Mouse (Mus musculus) heart, embryonic 16.5 days (tissue): ENCODE data around the gene Stac2. TPM values are rescaled to one million over a fixed set of nuclear protein-coding genes. Genes with fewer than 3 reads are reported as not detected.

Experiments used
- ATAC-seq: fragments of 200-750 bp; cut with Nextera tagmentation; replicated peaks from 2 replicates; pipeline ENCODE4 v1.8.0; 2017; ENCODE audit warnings: moderate number of reproducible peaks; ENCODE audit not compliant: insufficient read depth, low FRiP score; ENCODE audit errors: extremely low read depth
- H3K27ac ChIP-seq: fragments of 300-500 bp; sonication (generic); 2 replicates; pipeline ENCODE4 v1.5.1; 2014; ENCODE audit warnings: mild to moderate bottlenecking, low read length, control low read depth, moderate library complexity
- H3K27me3 ChIP-seq: fragments of 300-500 bp; sonication (generic); 2 replicates; pipeline ENCODE4 v1.6.1; 2014; ENCODE audit warnings: low read length, mixed read lengths; ENCODE audit not compliant: control insufficient read depth, insufficient read depth
- H3K36me3 ChIP-seq: fragments of 300-500 bp; sonication (generic); 2 replicates; pipeline ENCODE4 v1.6.1; 2014; ENCODE audit not compliant: control insufficient read depth, insufficient read depth
- H3K4me1 ChIP-seq: fragments of 300-500 bp; sonication (generic); 2 replicates; pipeline ENCODE4 v1.6.1; 2014; ENCODE audit warnings: low read length, mixed read lengths; ENCODE audit not compliant: control insufficient read depth, insufficient read depth
- H3K4me2 ChIP-seq: fragments of 300-500 bp; sonication (generic); 2 replicates; pipeline ENCODE4 v1.6.1; 2014; ENCODE audit warnings: low read depth, mild to moderate bottlenecking, control low read depth, low read length
- H3K4me3 ChIP-seq: fragments of 300-500 bp; sonication (generic); 2 replicates; pipeline ENCODE4 v1.5.1; 2014; ENCODE audit warnings: mild to moderate bottlenecking, control low read depth, low read length
- H3K9ac ChIP-seq: fragments of 300-500 bp; sonication (generic); 2 replicates; pipeline ENCODE4 v1.6.1; 2014; ENCODE audit warnings: low read length, control low read depth
- H3K9me3 ChIP-seq: fragments of 300-500 bp; sonication (generic); replicated peaks from 2 replicates; pipeline ENCODE4 v1.6.1; 2016; ENCODE audit warnings: low read length; ENCODE audit not compliant: control insufficient read depth
- WGBS: fragments of 180-500 bp; shearing (Covaris S2); extraction: QIAGEN DNeasy Blood & Tissue Kit; methylation state at CpG from one replicate; pipeline ENCODE4 v1.1.7; 2014; 5-methylcytosine and 5-hydroxymethylcytosine counted together
- polyA plus RNA-seq: library from polyadenylated mRNA; unstranded; fragments of >200 nt; fragmentation: Nextera tagmentation; extraction: Ambion mirVana; gene quantifications from 2 replicates; pipeline ENCODE4 v1.2.1, GENCODE M21; 2015

Gene Stac2
- polyA plus RNA-seq = 0.62 and 0.75 TPM in 2 replicates

GRCm38 (mm10) chr11:98052989-98053834 lies at the start of gene Stac2:
Gene Stac2, minus strand, starts transcription at chr11:98053462.
- peaks cover 27% of the 10 kb centered on the region for H3K27me3 ChIP-seq
- no peak within 1 kb of the TSS for H3K27ac ChIP-seq

GRCm38 (mm10) chr11:98101332-98101731 lies 48.1 kb upstream of the Stac2 start:
- peaks cover 38% of the 10 kb centered on the region for H3K36me3 ChIP-seq
- no peak overlapping the region for H3K4me3 ChIP-seq
- no peak for ATAC-seq
- no peak overlapping the region for H3K4me2 ChIP-seq
- 92% methylated on average over 3 of the region's 3 CpGs for WGBS
- H3K27me3 ChIP-seq = no peaks in the 10 kb centered on the region
- H3K9me3 ChIP-seq = no peaks in the 10 kb centered on the region
- no peaks in the 10 kb centered on the region for H3K4me1 ChIP-seq
- H3K9ac ChIP-seq = no peak overlapping the region
- H3K27ac ChIP-seq = no peak overlapping the region

More at GRCm38 (mm10) chr11:98052989-98053834, at the start of gene Stac2:
- peak; percentile 78 for ATAC-seq
- WGBS = 1% methylated on average over 42 of the region's 48 CpGs
- Histone ChIP-seq H3K9ac (peak within 1 kb of the TSS; percentile 70), H3K4me2 (peak within 1 kb of the TSS; percentile 86), H3K4me3 (peak within 1 kb of the TSS; percentile 59), H3K4me1 (peaks cover 25% of the 10 kb centered on the region), H3K9me3 (no peaks in the 10 kb centered on the region), H3K36me3 (no peaks in the 10 kb centered on the region)

- WGBS = 68% methylated on average over 9 of the region's 9 CpGs
- no peak overlapping the region for H3K9ac ChIP-seq
- no peak overlapping the region for H3K4me2 ChIP-seq
- peaks cover 31% of the 10 kb centered on the region for H3K36me3 ChIP-seq
- H3K9me3 ChIP-seq = no peaks in the 10 kb centered on the region
- H3K27me3 ChIP-seq = no peaks in the 10 kb centered on the region
- H3K4me1 ChIP-seq = peaks cover 10% of the 10 kb centered on the region
- H3K27ac ChIP-seq = no peak overlapping the region
- no peak overlapping the region for H3K4me3 ChIP-seq
- ATAC-seq = no peak
Observed at GRCm38 (mm10) chr11:98090583-98090982, 37.3 kb upstream of the Stac2 start.

DNA sequence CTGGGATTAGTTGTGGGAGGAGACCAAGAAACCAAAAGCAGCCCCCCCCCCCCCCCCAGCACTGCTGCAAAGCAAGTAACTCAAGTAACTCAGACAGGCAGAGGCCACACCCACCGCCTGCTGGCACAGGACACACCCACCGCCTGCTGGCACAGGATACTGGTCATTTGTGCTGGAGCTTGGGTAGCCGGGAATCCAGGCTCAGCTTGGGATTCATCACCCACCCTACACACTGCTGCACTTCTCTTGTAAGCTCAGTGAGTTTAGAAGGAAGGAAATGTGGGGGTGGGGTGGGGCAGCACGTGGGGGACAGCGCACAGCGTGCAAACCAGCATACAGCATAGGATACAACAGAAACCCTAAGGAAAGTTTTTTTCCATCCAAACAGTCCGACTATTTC lies 35.0 kb upstream of the Stac2 start:
- Histone ChIP-seq H3K4me3 (no peak overlapping the region), H3K27me3 (no peaks in the 10 kb centered on the region), H3K4me2 (peak overlapping the region; percentile 33; the same call in 1 of the 2 replicates), H3K27ac (peak overlapping the region; percentile 46), H3K4me1 (peaks cover 10% of the 10 kb centered on the region), H3K9me3 (no peaks in the 10 kb centered on the region), H3K9ac (no peak overlapping the region), H3K36me3 (peaks cover 29% of the 10 kb centered on the region)
- peak; percentile 72 for ATAC-seq
- 39% methylated on average over 7 of the region's 7 CpGs for WGBS

DNA sequence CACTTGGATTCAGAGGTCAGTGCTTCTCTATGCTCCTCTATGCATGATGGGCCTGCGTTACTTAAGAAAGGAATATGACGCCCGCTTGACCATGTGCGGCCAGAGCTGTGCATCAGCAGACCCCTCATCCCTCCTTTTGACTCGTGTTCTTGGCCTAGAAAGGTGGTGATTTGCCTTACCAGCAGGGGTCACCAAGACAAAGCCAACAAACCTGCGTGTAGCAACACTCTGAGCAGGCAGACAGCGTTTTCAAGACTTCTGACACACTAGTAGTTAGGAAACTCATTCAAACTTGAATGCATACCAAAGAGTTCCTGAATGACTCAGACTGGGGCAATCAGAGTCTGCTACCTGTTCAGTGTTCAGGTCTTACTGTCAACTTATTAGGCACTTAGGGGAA lies 33.3 kb upstream of the Stac2 start:
- no peaks in the 10 kb centered on the region for H3K9me3 ChIP-seq
- no peak for ATAC-seq
- H3K4me2 ChIP-seq = no peak overlapping the region
- H3K36me3 ChIP-seq = peaks cover 18% of the 10 kb centered on the region
- H3K9ac ChIP-seq = no peak overlapping the region
- H3K4me3 ChIP-seq = no peak overlapping the region
- H3K27ac ChIP-seq = no peak overlapping the region
- 72% methylated on average over 7 of the region's 7 CpGs for whole genome bisulfite sequencing
- no peaks in the 10 kb centered on the region for H3K27me3 ChIP-seq
- peaks cover 10% of the 10 kb centered on the region for H3K4me1 ChIP-seq

DNA sequence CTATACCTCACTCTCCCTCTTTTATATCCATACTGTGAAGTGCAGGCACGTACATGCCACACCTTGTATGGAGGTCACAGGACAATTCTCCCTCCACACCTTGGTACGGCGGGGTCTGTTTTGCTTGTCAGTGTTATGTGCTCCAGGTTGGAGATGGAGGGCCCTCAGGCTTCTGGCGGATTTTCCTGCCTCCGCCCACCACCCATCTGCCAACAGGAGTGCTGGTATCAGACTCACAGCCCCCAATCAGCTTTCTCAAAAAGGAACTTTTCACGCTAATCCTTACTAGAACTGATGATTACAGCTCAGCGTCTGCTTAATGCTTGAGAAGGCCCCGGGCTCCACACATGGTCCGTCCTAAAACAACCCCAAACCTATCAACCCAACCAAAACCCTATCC lies 32.9 kb upstream of the Stac2 start:
- H3K27me3 ChIP-seq = no peaks in the 10 kb centered on the region
- WGBS = 87% methylated on average over 9 of the region's 9 CpGs
- no peaks in the 10 kb centered on the region for H3K9me3 ChIP-seq
- ATAC-seq = no peak
- H3K4me1 ChIP-seq = peaks cover 10% of the 10 kb centered on the region
- H3K4me3 ChIP-seq = no peak overlapping the region
- no peak overlapping the region for H3K9ac ChIP-seq
- H3K36me3 ChIP-seq = peaks cover 15% of the 10 kb centered on the region
- H3K4me2 ChIP-seq = no peak overlapping the region
- no peak overlapping the region for H3K27ac ChIP-seq

DNA sequence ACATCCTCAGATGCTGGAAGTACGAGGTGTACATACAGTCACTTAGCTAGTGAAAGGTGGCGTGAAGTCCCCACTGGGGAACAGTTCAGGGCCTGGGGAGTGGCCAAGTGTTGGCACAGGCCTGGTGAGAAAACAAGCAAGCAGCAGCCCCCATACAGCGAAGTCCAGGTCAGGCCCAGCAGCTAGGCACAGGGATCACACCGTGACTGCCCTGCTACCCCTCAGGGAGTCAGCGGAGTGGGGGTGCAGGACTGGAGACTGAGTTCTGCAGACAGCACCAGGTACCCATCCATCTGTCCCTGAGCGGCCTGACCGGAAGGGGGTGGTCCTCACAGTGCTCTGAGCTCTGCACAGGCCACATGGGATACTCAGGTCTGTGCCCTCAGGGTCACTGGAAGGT lies 29.5 kb upstream of the Stac2 start:
- no peak overlapping the region for H3K4me2 ChIP-seq
- H3K27ac ChIP-seq = no peak overlapping the region
- H3K36me3 ChIP-seq = peaks cover 3% of the 10 kb centered on the region; the same call in 1 of the 2 replicates
- H3K4me1 ChIP-seq = no peaks in the 10 kb centered on the region; the same call in 1 of the 2 replicates
- no peak overlapping the region for H3K4me3 ChIP-seq
- no peaks in the 10 kb centered on the region for H3K9me3 ChIP-seq
- no peak overlapping the region for H3K9ac ChIP-seq
- no peak for ATAC-seq
- 88% methylated on average over 7 of the region's 7 CpGs for WGBS
- H3K27me3 ChIP-seq = no peaks in the 10 kb centered on the region

- Histone ChIP-seq H3K27me3 (no peaks in the 10 kb centered on the region), H3K9me3 (no peaks in the 10 kb centered on the region), H3K9ac (no peak overlapping the region), H3K27ac (no peak overlapping the region), H3K36me3 (peaks cover 3% of the 10 kb centered on the region; the same call in 1 of the 2 replicates), H3K4me2 (no peak overlapping the region), H3K4me3 (no peak overlapping the region), H3K4me1 (peaks cover 19% of the 10 kb centered on the region)
- ATAC-seq = no peak
- 79% methylated on average over 6 of the region's 6 CpGs for WGBS
Observed at GRCm38 (mm10) chr11:98080450-98080849, 27.2 kb upstream of the Stac2 start.

DNA sequence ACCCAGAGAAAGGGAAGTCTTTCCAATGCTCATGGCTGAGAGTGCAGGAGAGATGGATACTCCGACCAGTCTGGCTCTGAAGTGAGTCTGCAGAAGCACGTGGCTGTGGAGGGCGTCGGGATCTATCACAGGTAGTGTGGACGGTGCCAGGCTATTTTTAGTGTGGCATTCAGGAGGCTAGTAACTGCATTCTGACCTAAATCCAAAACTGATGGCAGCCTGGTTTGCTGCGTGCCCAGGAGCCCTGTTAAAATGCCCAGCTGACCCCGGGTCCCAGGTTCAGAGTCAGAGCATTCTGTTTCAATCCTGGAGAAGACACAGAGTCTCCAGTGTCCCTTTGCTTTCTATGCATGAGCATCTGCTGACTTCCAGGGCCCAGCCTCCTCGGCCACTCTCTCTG lies 23.8 kb upstream of the Stac2 start:
- Histone ChIP-seq H3K4me3 (no peak overlapping the region), H3K9ac (no peak overlapping the region), H3K27me3 (no peaks in the 10 kb centered on the region), H3K4me2 (no peak overlapping the region), H3K36me3 (peaks cover under 1% of the 10 kb centered on the region; the same call in 1 of the 2 replicates), H3K9me3 (no peaks in the 10 kb centered on the region), H3K4me1 (peaks cover 25% of the 10 kb centered on the region), H3K27ac (peak overlapping the region; percentile 55; the same call in 1 of the 2 replicates)
- 47% methylated on average over 8 of the region's 8 CpGs for WGBS
- ATAC-seq = peak; percentile 42; the same call in 1 of the 2 replicates
